Mouse (Mus musculus) lung, embryonic 16.5 days (tissue): ENCODE data around the gene D430041D05Rik. TPM values are rescaled to one million over a fixed set of nuclear protein-coding genes. Genes with fewer than 3 reads are reported as not detected.
"Not testable (repeated sequence)": the region's sequence is repeated elsewhere in the genome, so short reads cannot be mapped to it uniquely, and the experiment has no call there.

Experiments
- ATAC-seq: fragments of 200-750 bp; cut with Nextera tagmentation; 2 replicates; pipeline ENCODE4 v1.8.0; 2017; ENCODE audit warnings: low read depth, mild to moderate bottlenecking, moderate library complexity
- H3K27ac ChIP-seq: fragments of 300-500 bp; sonication (generic); 2 replicates; pipeline ENCODE4 v1.5.1; 2014; ENCODE audit warnings: mild to moderate bottlenecking, control low read depth, low read length
- H3K27me3 ChIP-seq: fragments of 300-500 bp; sonication (generic); 2 replicates; pipeline ENCODE4 v1.6.1; 2014; ENCODE audit warnings: low read depth, low read length, mixed read lengths; ENCODE audit not compliant: control insufficient read depth, insufficient read depth
- H3K36me3 ChIP-seq: fragments of 300-500 bp; sonication (generic); 2 replicates; pipeline ENCODE4 v1.6.1; 2014; ENCODE audit warnings: low read length; ENCODE audit not compliant: control insufficient read depth, insufficient read depth
- H3K4me1 ChIP-seq: fragments of 300-500 bp; sonication (generic); replicated peaks from 2 replicates; pipeline ENCODE4 v1.6.1; 2014; ENCODE audit warnings: low read length, mixed read lengths; ENCODE audit not compliant: control insufficient read depth, insufficient read depth
- H3K4me2 ChIP-seq: fragments of 300-500 bp; sonication (generic); 2 replicates; pipeline ENCODE4 v1.6.1; 2014; ENCODE audit warnings: low read depth, low read length, control low read depth
- H3K4me3 ChIP-seq: fragments of 300-500 bp; sonication (generic); 2 replicates; pipeline ENCODE4 v1.5.1; 2014; ENCODE audit warnings: mild to moderate bottlenecking, low read length, control low read depth
- H3K9ac ChIP-seq: fragments of 300-500 bp; sonication (generic); 2 replicates; pipeline ENCODE4 v1.6.1; 2014; ENCODE audit warnings: low read length, control low read depth
- H3K9me3 ChIP-seq: fragments of 300-500 bp; sonication (generic); 2 replicates; pipeline ENCODE4 v1.6.1; 2016; ENCODE audit warnings: low read length; ENCODE audit not compliant: control insufficient read depth
- WGBS: fragments of 180-500 bp; shearing (Covaris S2); extraction: QIAGEN DNeasy Blood & Tissue Kit; methylation state at CpG from one replicate; pipeline ENCODE4 v1.1.7; 2014; 5-methylcytosine and 5-hydroxymethylcytosine counted together
- polyA plus RNA-seq: library from polyadenylated mRNA; unstranded; fragments of >200 nt; fragmentation: Nextera tagmentation; extraction: Ambion mirVana; gene quantifications from 2 replicates; pipeline ENCODE4 v1.2.1, GENCODE M21; 2015

Gene D430041D05Rik
- polyA plus RNA-seq, 1 experiment from 2014 or later, result 0.70 TPM

GRCm38 (mm10) chr2:104123540-104123939 is 287.3 kb downstream of the D430041D05Rik start:
- WGBS, result 32% methylated on average over 3 of the region's 3 CpGs
- peak overlapping the region; percentile 74; the same call in 1 of the 2 replicates for H3K4me3 ChIP-seq
- H3K4me1 ChIP-seq, result peaks cover 5% of the 10 kb centered on the region
- no peaks in the 10 kb centered on the region for H3K36me3 ChIP-seq
- no peak overlapping the region for H3K27ac ChIP-seq
- no peaks in the 10 kb centered on the region for H3K9me3 ChIP-seq
- H3K4me2 ChIP-seq, result peak overlapping the region; percentile 95
- peak; percentile 1; the same call in 1 of the 2 replicates for ATAC-seq
- H3K27me3 ChIP-seq, result no peaks in the 10 kb centered on the region; the same call in 1 of the 2 replicates
- no peak overlapping the region for H3K9ac ChIP-seq

GRCm38 (mm10) chr2:104122505-104123378 is 288.1 kb downstream of the D430041D05Rik start, which contains the start of gene A930018P22Rik:
Gene A930018P22Rik, plus strand, starts transcription at chr2:104122769.
- H3K27ac ChIP-seq, result peak within 1 kb of the TSS; percentile 67
- no peaks in the 10 kb centered on the region for H3K36me3 ChIP-seq
- H3K9me3 ChIP-seq, result no peaks in the 10 kb centered on the region
- ATAC-seq, result peak; percentile 96
- H3K4me2 ChIP-seq, result peak within 1 kb of the TSS; percentile 95
- no peaks in the 10 kb centered on the region; the same call in 1 of the 2 replicates for H3K27me3 ChIP-seq
- H3K4me1 ChIP-seq, result peaks cover 5% of the 10 kb centered on the region
- WGBS, result under 1% methylated on average over 74 of the region's 74 CpGs
- H3K9ac ChIP-seq, result peak within 1 kb of the TSS; percentile 64
- peak within 1 kb of the TSS; percentile 74 for H3K4me3 ChIP-seq

- WGBS, result 66% methylated on average over 8 of the region's 8 CpGs
- Histone ChIP-seq H3K4me1 (peaks cover 5% of the 10 kb centered on the region), H3K27me3 (no peaks in the 10 kb centered on the region; the same call in 1 of the 2 replicates), H3K9ac (no peak overlapping the region), H3K9me3 (no peaks in the 10 kb centered on the region), H3K36me3 (no peaks in the 10 kb centered on the region), H3K27ac (peak overlapping the region; percentile 67), H3K4me2 (peak overlapping the region; percentile 95), H3K4me3 (peak overlapping the region; percentile 74)
- no peak; the same call in 1 of the 2 replicates for ATAC-seq
Observed at GRCm38 (mm10) chr2:104121681-104122504, 288.9 kb downstream of the D430041D05Rik start.

GRCm38 (mm10) chr2:104120312-104120711 is 290.5 kb downstream of the D430041D05Rik start:
- no peak overlapping the region for H3K9ac ChIP-seq
- H3K27me3 ChIP-seq, result no peaks in the 10 kb centered on the region; the same call in 1 of the 2 replicates
- WGBS, result 53% methylated on average over 6 of the region's 6 CpGs
- H3K36me3 ChIP-seq, result no peaks in the 10 kb centered on the region
- no peak for ATAC-seq
- H3K9me3 ChIP-seq, result no peaks in the 10 kb centered on the region
- no peak overlapping the region for H3K4me3 ChIP-seq
- H3K27ac ChIP-seq, result no peak overlapping the region
- H3K4me2 ChIP-seq, result no peak overlapping the region
- H3K4me1 ChIP-seq, result peaks cover 5% of the 10 kb centered on the region

GRCm38 (mm10) chr2:104119097-104119496 is 291.7 kb downstream of the D430041D05Rik start:
- no peak overlapping the region for H3K27ac ChIP-seq
- 68% methylated on average over 1 of the region's 1 CpGs for WGBS
- H3K4me2 ChIP-seq, result no peak overlapping the region
- ATAC-seq, result no peak
- H3K9me3 ChIP-seq, result no peaks in the 10 kb centered on the region
- H3K36me3 ChIP-seq, result no peaks in the 10 kb centered on the region
- H3K4me1 ChIP-seq, result peaks cover 5% of the 10 kb centered on the region
- H3K4me3 ChIP-seq, result no peak overlapping the region
- H3K27me3 ChIP-seq, result no peaks in the 10 kb centered on the region; the same call in 1 of the 2 replicates
- H3K9ac ChIP-seq, result no peak overlapping the region

GRCm38 (mm10) chr2:104117173-104117572 is 293.6 kb downstream of the D430041D05Rik start:
- not testable (repeated sequence) for H3K4me2 ChIP-seq, H3K9ac ChIP-seq, H3K4me1 ChIP-seq, H3K4me3 ChIP-seq, ATAC-seq, H3K27me3 ChIP-seq, H3K27ac ChIP-seq, H3K36me3 ChIP-seq, H3K9me3 ChIP-seq

- Histone ChIP-seq H3K4me1 (no peaks in the 10 kb centered on the region), H3K36me3 (no peaks in the 10 kb centered on the region), H3K4me3 (no peak overlapping the region), H3K9me3 (no peaks in the 10 kb centered on the region), H3K9ac (no peak overlapping the region), H3K27ac (no peak overlapping the region), H3K4me2 (no peak overlapping the region), H3K27me3 (no peaks in the 10 kb centered on the region)
- 74% methylated on average over 3 of the region's 3 CpGs for WGBS
- ATAC-seq, result no peak
Observed at GRCm38 (mm10) chr2:104114898-104115297, 295.9 kb downstream of the D430041D05Rik start.

GRCm38 (mm10) chr2:104113563-104113962 is 297.2 kb downstream of the D430041D05Rik start:
- not testable (repeated sequence) for H3K4me1 ChIP-seq, ATAC-seq, H3K9me3 ChIP-seq, H3K4me3 ChIP-seq, H3K27me3 ChIP-seq, H3K36me3 ChIP-seq, H3K4me2 ChIP-seq, H3K9ac ChIP-seq, H3K27ac ChIP-seq
